In the genomic region with DNA sequence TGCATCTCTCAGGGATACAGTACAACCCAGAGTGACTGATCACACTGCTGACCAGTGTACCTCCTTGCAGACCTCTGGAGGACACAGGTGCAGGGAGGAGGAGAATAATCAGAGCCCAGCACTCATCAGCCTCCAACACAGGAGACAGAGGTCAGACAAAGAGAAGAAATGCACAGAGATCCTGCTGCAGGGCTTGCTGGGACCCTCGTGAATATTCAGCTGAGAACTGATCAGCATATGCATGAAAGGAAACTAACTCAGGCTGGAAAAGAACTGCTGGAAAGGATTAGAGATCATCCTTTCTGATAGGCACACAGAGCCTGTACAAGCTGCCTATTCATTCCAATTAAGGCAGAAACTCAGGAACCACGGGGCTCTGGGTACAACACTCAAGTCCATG, we compare ENCODE assay signal across 12 mouse cellular contexts.
DNase-seq lines count a peak whose midpoint lies in the region; ATAC-seq and TF ChIP-seq lines count a peak whose summit lies in the region.
"Had no signal": no experiment of that assay in that cellular context is flagged by ENCODE, and none has a peak within 500 bp of the region (broad histone marks: within the 10 kb centered on the region; RNA-seq: fewer than 3 reads in every experiment).

No protein-coding gene starts in this region.

- H3K9ac ChIP-seq in ES-Bruce4 (ENCODE audit: low read depth, poor library complexity, severe bottlenecking): no peak overlapping the region
- no peak overlapping the region for H3K9ac ChIP-seq in forebrain, embryonic 13.5 days
- H3K9ac ChIP-seq in kidney, embryonic 16.5 days (replicated peaks; ENCODE audit: low read length): no peak overlapping the region
- H3K9ac ChIP-seq: intestine, embryonic 15.5 days had no signal

- no peaks in the 10 kb centered on the region for H3K9me3 ChIP-seq in ES-Bruce4 (replicated peaks; ENCODE audit: control insufficient read depth, insufficient read depth, low read length, poor library complexity, severe bottlenecking)
- no peaks in the 10 kb centered on the region for H3K9me3 ChIP-seq in forebrain, embryonic 13.5 days (replicated peaks)
- H3K9me3 ChIP-seq in kidney, embryonic 16.5 days (ENCODE audit: low read length): no peaks in the 10 kb centered on the region
- H3K9me3 ChIP-seq: heart, embryonic 10.5 days; intestine, embryonic 15.5 days had no signal

- ATAC-seq in forebrain, embryonic 13.5 days: peak; percentile 85
- no peak for ATAC-seq in kidney, embryonic 16.5 days (ENCODE audit: low FRiP score, low TSS enrichment)
- ATAC-seq: activated CD4-positive, CD25-positive, alpha-beta regulatory T cell, adult 4 months; intestine, embryonic 15.5 days had no signal

- WGBS in forebrain, embryonic 13.5 days: 2% methylated on average over 2 of the region's 2 CpGs
- WGBS in kidney, embryonic 16.5 days: 38% methylated on average over 2 of the region's 2 CpGs

- TF ChIP-seq POLR2A in ES-Bruce4 (IDR thresholded peaks at IDR 0.05; ENCODE audit: insufficient read depth, low read length): no peak

- no peak for TF ChIP-seq CTCF in ES-Bruce4 (IDR thresholded peaks at IDR 0.05; ENCODE audit: low read depth, low read length)
- TF ChIP-seq CTCF in gastrocnemius, adult 2 months (IDR thresholded peaks at IDR 0.05): no peak

- H3K4me1 ChIP-seq in ES-Bruce4 (ENCODE audit: control insufficient read depth, insufficient read depth, low read length): peaks cover 2% of the 10 kb centered on the region
- peaks cover 29% of the 10 kb centered on the region for H3K4me1 ChIP-seq in forebrain, embryonic 13.5 days
- no peaks in the 10 kb centered on the region; the same call in 1 of the 2 replicates for H3K4me1 ChIP-seq in kidney, embryonic 16.5 days (ENCODE audit: insufficient read depth, low read length)
- H3K4me1 ChIP-seq: heart, embryonic 10.5 days; intestine, embryonic 15.5 days had no signal

- peak; percentile 71 for TF ChIP-seq EP300 in ES-Bruce4 (IDR thresholded peaks at IDR 0.05; ENCODE audit: insufficient read depth, low read depth, low read length)

- DNase-seq in Muller cell, postnatal 12 days (ENCODE audit: inconsistent ontology term): peak; percentile 26
- DNase-seq in mesoderm, embryonic 11.5 days (ENCODE audit: low read depth, low spot score): peak; percentile 12
- DNase-seq in gastrocnemius, adult 2 months: no peak
- DNase-seq in left cerebral cortex, postnatal 36 days (ENCODE audit: low spot score in 2 of 2): no peak
- DNase-seq: cerebellum, postnatal 25 days had no signal

- intact Hi-C loops in gastrocnemius, adult 2 months (cut with DNase I): no loop called here
- intact Hi-C loops in left cerebral cortex, postnatal 36 days (cut with DNase I): no loop called here

- H3K27ac ChIP-seq in ES-Bruce4 (ENCODE audit: insufficient read depth, low read length): peak overlapping the region; percentile 59
- peak overlapping the region; percentile 80 for H3K27ac ChIP-seq in forebrain, embryonic 13.5 days
- H3K27ac ChIP-seq in kidney, embryonic 16.5 days (ENCODE audit: low read length): no peak overlapping the region
- no peak overlapping the region for H3K27ac ChIP-seq in gastrocnemius, adult 2 months
- H3K27ac ChIP-seq: heart, embryonic 10.5 days; intestine, embryonic 15.5 days; stomach, postnatal 0 days had no signal

- no peak overlapping the region for H3K4me2 ChIP-seq in forebrain, embryonic 13.5 days
- H3K4me2 ChIP-seq in kidney, embryonic 16.5 days (replicated peaks; ENCODE audit: low read depth, low read length): no peak overlapping the region
- H3K4me2 ChIP-seq: intestine, embryonic 15.5 days had no signal

- no peak overlapping the region for H3K4me3 ChIP-seq in ES-Bruce4 (ENCODE audit: low read depth, low read length)
- no peak overlapping the region for H3K4me3 ChIP-seq in forebrain, embryonic 13.5 days
- no peak overlapping the region for H3K4me3 ChIP-seq in kidney, embryonic 16.5 days (ENCODE audit: low read length)
- H3K4me3 ChIP-seq in gastrocnemius, adult 2 months: no peak overlapping the region
- H3K4me3 ChIP-seq: heart, embryonic 10.5 days; intestine, embryonic 15.5 days had no signal

- H3K36me3 ChIP-seq in ES-Bruce4 (ENCODE audit: control insufficient read depth, insufficient read depth, low read length, poor library complexity, severe bottlenecking): no peaks in the 10 kb centered on the region
- no peaks in the 10 kb centered on the region for H3K36me3 ChIP-seq in forebrain, embryonic 13.5 days (ENCODE audit: poor library complexity, severe bottlenecking)
- no peaks in the 10 kb centered on the region for H3K36me3 ChIP-seq in kidney, embryonic 16.5 days (ENCODE audit: insufficient read depth, low read length)
- H3K36me3 ChIP-seq: heart, embryonic 10.5 days; intestine, embryonic 15.5 days had no signal

- H3K27me3 ChIP-seq in ES-Bruce4 (ENCODE audit: control insufficient read depth, insufficient read depth, low read length, poor library complexity, severe bottlenecking): no peaks in the 10 kb centered on the region
- H3K27me3 ChIP-seq in forebrain, embryonic 13.5 days: no peaks in the 10 kb centered on the region
- no peaks in the 10 kb centered on the region for H3K27me3 ChIP-seq in kidney, embryonic 16.5 days (ENCODE audit: insufficient read depth, low read length)
- H3K27me3 ChIP-seq: intestine, embryonic 15.5 days had no signal

Comparison
In these comparisons a context has a peak if more than half of its experiments do, and no peak if none do; other contexts are left out.
1. H3K27ac ChIP-seq: peak in ES-Bruce4 (single experiment) and forebrain, embryonic 13.5 days (single experiment); none in kidney, embryonic 16.5 days (single experiment) and gastrocnemius, adult 2 months (single experiment).
2. DNase-seq: peak in Muller cell, postnatal 12 days (single experiment) and mesoderm, embryonic 11.5 days (single experiment); none in gastrocnemius, adult 2 months (single experiment) and left cerebral cortex, postnatal 36 days (0 of 2).